9 mouse cellular contexts compared by ENCODE assay signal in genomic region chr15:81032941-81033629, GRCm38 (mm10). TPM values are rescaled to one million over a fixed set of nuclear protein-coding genes. Genes with fewer than 3 reads are reported as not detected.
DNase-seq lines count a peak whose midpoint lies in the region; ATAC-seq and TF ChIP-seq lines count a peak whose summit lies in the region.
"Had no signal": no experiment of that assay in that cellular context is flagged by ENCODE, and none has a peak within 500 bp of the region (broad histone marks: within the 10 kb centered on the region; RNA-seq: fewer than 3 reads in every experiment).

No protein-coding gene starts in this region.

- no peaks in the 10 kb centered on the region for H3K9me3 ChIP-seq in lung, embryonic 14.5 days (ENCODE audit: low read depth, low read length)
- no peaks in the 10 kb centered on the region for H3K9me3 ChIP-seq in MEL (replicated peaks; ENCODE audit: insufficient read depth, low read length)
- H3K9me3 ChIP-seq: heart, embryonic 15.5 days had no signal

- no peak overlapping the region for H3K4me2 ChIP-seq in lung, embryonic 14.5 days
- H3K4me2 ChIP-seq: heart, embryonic 15.5 days had no signal

- H3K36me3 ChIP-seq in lung, embryonic 14.5 days (ENCODE audit: insufficient read depth) = no peaks in the 10 kb centered on the region
- peaks cover 0 to 2% of the 10 kb centered on the region in 2 experiments; a peak in 1 of 4 replicates for H3K36me3 ChIP-seq in MEL (ENCODE audit: control insufficient read depth in 1 of 2, insufficient read depth in 2 of 2, low read length in 2 of 2)
- H3K36me3 ChIP-seq in splenic B cell, adult 2 months (ENCODE audit: control insufficient read depth, insufficient read depth, low read length, poor library complexity, severe bottlenecking) = no peaks in the 10 kb centered on the region; the same call in 1 of the 2 replicates
- H3K36me3 ChIP-seq: heart, embryonic 15.5 days had no signal

- peak; percentile 55; the same call in 1 of the 2 replicates for ATAC-seq in lung, embryonic 14.5 days (ENCODE audit: insufficient read depth)
- peak; percentile 58 for ATAC-seq in granulocyte monocyte progenitor cell, adult 5-6 weeks (replicated peaks; ENCODE audit: poor library complexity, severe bottlenecking)

- no peak for TF ChIP-seq RAD21 in MEL (IDR thresholded peaks at IDR 0.05; ENCODE audit: low read depth, low read length)

- 36% methylated on average over 9 of the region's 9 CpGs for WGBS in lung, embryonic 14.5 days
- WGBS in lung, adult 2 months = 33% methylated on average over 9 of the region's 9 CpGs

- no peak overlapping the region for H3K27ac ChIP-seq in lung, embryonic 14.5 days (ENCODE audit: low read depth)
- no peak overlapping the region for H3K27ac ChIP-seq in MEL (ENCODE audit: control insufficient read depth, low read depth, low read length)
- H3K27ac ChIP-seq: heart, embryonic 15.5 days had no signal

- no peak for TF ChIP-seq EP300 in MEL (IDR thresholded peaks at IDR 0.05; ENCODE audit: low read depth in 1 of 2, low read length in 2 of 2)

- no peak overlapping the region for H3K9ac ChIP-seq in lung, embryonic 14.5 days
- H3K9ac ChIP-seq in MEL (ENCODE audit: control insufficient read depth, low read depth, low read length, poor library complexity, severe bottlenecking) = no peak overlapping the region
- H3K9ac ChIP-seq: heart, embryonic 15.5 days had no signal

- DNase-seq in lung, embryonic 14.5 days = peak; percentile 58
- DNase-seq in lung, adult 2 months = no peak
- DNase-seq in MEL (ENCODE audit: low read depth, low spot score) = peak; percentile 53
- DNase-seq in splenic B cell, adult 2 months (ENCODE audit: low read depth, low spot score) = peak; percentile 82
- DNase-seq in cerebellum, adult 8-10 months = no peak
- no peak for DNase-seq in kidney, adult 11 months
- DNase-seq in gastrocnemius, adult 8-10 months (ENCODE audit: low spot score in 2 of 2) = no peak

- H3K4me3 ChIP-seq in lung, embryonic 14.5 days (ENCODE audit: low read depth, low read length) = no peak overlapping the region
- no peak overlapping the region for H3K4me3 ChIP-seq in lung, adult 2 months (replicated peaks; ENCODE audit: extremely low read depth, low read depth, low read length)
- H3K4me3 ChIP-seq in MEL (ENCODE audit: control insufficient read depth in 1 of 2, insufficient read depth in 1 of 2, low read depth in 2 of 2, low read length in 2 of 2) = no peak overlapping the region
- H3K4me3 ChIP-seq: heart, embryonic 15.5 days had no signal

- H3K79me2 ChIP-seq in MEL (ENCODE audit: control insufficient read depth, insufficient read depth, low read length, poor library complexity) = no peaks in the 10 kb centered on the region

- peaks cover 8% of the 10 kb centered on the region; the same call in 1 of the 2 replicates for H3K4me1 ChIP-seq in lung, embryonic 14.5 days (ENCODE audit: insufficient read depth)
- peaks cover 20% of the 10 kb centered on the region for H3K4me1 ChIP-seq in lung, adult 2 months (ENCODE audit: control insufficient read depth, insufficient read depth, low read length)
- H3K4me1 ChIP-seq in MEL (ENCODE audit: control insufficient read depth in 1 of 2, insufficient read depth in 2 of 2, low read length in 2 of 2) = peaks cover 2 to 5% of the 10 kb centered on the region in 2 experiments; a peak in 2 of 4 replicates

- no peaks in the 10 kb centered on the region for H3K27me3 ChIP-seq in lung, embryonic 14.5 days (ENCODE audit: insufficient read depth, low read length)
- no peaks in the 10 kb centered on the region for H3K27me3 ChIP-seq in MEL (ENCODE audit: control insufficient read depth in 1 of 2, insufficient read depth in 2 of 2, low read length in 2 of 2)
- H3K27me3 ChIP-seq in splenic B cell, adult 2 months (ENCODE audit: control insufficient read depth, insufficient read depth, low read length, poor library complexity, severe bottlenecking) = no peaks in the 10 kb centered on the region
- H3K27me3 ChIP-seq: heart, embryonic 15.5 days had no signal

- TF ChIP-seq CTCF in lung, embryonic 14.5 days (IDR thresholded peaks at IDR 0.05; ENCODE audit: low read depth) = no peak
- no peak for TF ChIP-seq CTCF in lung, adult 2 months (IDR thresholded peaks at IDR 0.05; ENCODE audit: insufficient read depth, low read length)
- TF ChIP-seq CTCF in MEL (IDR thresholded peaks at IDR 0.05 in 2 of 3, conservative IDR thresholded peaks at IDR 0.05 in 1 of 3; ENCODE audit: control insufficient read depth in 1 of 3, insufficient read depth in 1 of 3, low read depth in 2 of 3, low read length in 3 of 3, poor library complexity in 1 of 3, severe bottlenecking in 1 of 3) = no peak

- TF ChIP-seq POLR2A in lung, adult 2 months (IDR thresholded peaks at IDR 0.05; ENCODE audit: borderline replicate concordance, extremely low read depth, low read depth, low read length) = no peak
- TF ChIP-seq POLR2A in MEL (IDR thresholded peaks at IDR 0.05; ENCODE audit: control insufficient read depth in 1 of 2, insufficient read depth in 1 of 2, low read depth in 1 of 2, low read length in 2 of 2, poor library complexity in 1 of 2) = no peak

TF ChIP-seq in MEL, 35 proteins besides CTCF, POLR2A, EP300 and RAD21:
- peak; percentile 55; the same call in 1 of the 2 replicates for TF ChIP-seq JUND (IDR thresholded peaks at IDR 0.05; ENCODE audit: low read depth, low read length)
- TF ChIP-seq TCF12 (IDR thresholded peaks at IDR 0.05; ENCODE audit: low read depth, low read length) = no peak
- no peak for TF ChIP-seq MYC (IDR thresholded peaks at IDR 0.05; ENCODE audit: low read depth, low read length)

RNA-seq across cellular contexts. Expression of gene Sgsm3, which starts 55.5 kb away (rescaled TPM):
- polyA plus RNA-seq in lung, embryonic 14.5 days (2014; fragmentation: Nextera tagmentation; extraction: Ambion mirVana) = 33.2 and 40.0 TPM in 2 replicates
- 50.4 and 52.2 TPM in 2 replicates for polyA plus RNA-seq in lung, adult 2 months (2012; rRNA removed)
- total RNA-seq in MEL (2012; rRNA removed) = 31.2 and 39.5 TPM in 2 replicates
- 10 to 100 TPM in 1 of 2 experiments, not detected in 1; 33.0 TPM for polyA plus RNA-seq in MEL (2012; ENCODE audit: insufficient read depth in 1 of 2, insufficient read length in 2 of 2, low read depth in 1 of 2, low replicate concordance in 2 of 2, missing spikeins in 1 of 2)
- total RNA-seq in granulocyte monocyte progenitor cell, adult 5-6 weeks (2014; fragmentation: Nextera tagmentation) = 2.8 and 9.3 TPM in 2 replicates
- 10.1 and 19.3 TPM in 2 replicates for total RNA-seq in granulocyte monocyte progenitor cell, adult 5-6 weeks (2017)
- total RNA-seq in gastrocnemius, adult 8-10 months (2022) = 10 to 100 TPM; 14.9 to 22.1 (median 20.1) TPM

Comparison
In these comparisons a context has a peak if more than half of its experiments do, and no peak if none do; other contexts are left out.
1. DNase-seq: peak in lung, embryonic 14.5 days (single experiment), MEL (single experiment) and splenic B cell, adult 2 months (single experiment); none in lung, adult 2 months (single experiment), cerebellum, adult 8-10 months (single experiment), kidney, adult 11 months (single experiment) and gastrocnemius, adult 8-10 months (0 of 2).